Mouse (Mus musculus) olfactory bulb, adult 2 months (tissue): ENCODE measurements at regions not wholly inside any gene's neighbourhood (a gene's known extent, or its start where the extent isn't known, plus 50 kb on each side); places are given as distances from the start of the nearest gene placed in this dataset.

Source experiments
- CTCF ChIP-seq: fragments of 200-500 bp; IDR thresholded peaks from 2 replicates; pipeline ENCODE4 v1.5.1; 2012; ENCODE audit warnings: low read depth, mild to moderate bottlenecking, low read length, moderate library complexity; ENCODE audit not compliant: insufficient read depth
- POLR2A ChIP-seq: fragments of 200-500 bp; IDR thresholded peaks from 2 replicates; pipeline ENCODE4 v1.6.1; 2012; ENCODE audit warnings: mild to moderate bottlenecking, low read depth, low read length, moderate library complexity; ENCODE audit not compliant: insufficient read depth

GRCm38 (mm10) chr16:42608336-42608735 is 267.3 kb upstream of the Zbtb20 start:
- TF ChIP-seq POLR2A = no peak
- TF ChIP-seq CTCF = no peak
